Mouse (Mus musculus) liver, postnatal 0 days (tissue): ENCODE data around the gene Grik1.

Experiments used
- CTCF ChIP-seq: sonication (generic); IDR thresholded peaks from 2 replicates; pipeline ENCODE4 v1.5.1; 2016; ENCODE audit warnings: antibody characterized with exemption, low read depth
- EP300 ChIP-seq: IDR thresholded peaks from 2 replicates; pipeline ENCODE4 v1.6.1; 2016; ENCODE audit warnings: antibody characterized with exemption, low read depth, mild to moderate bottlenecking

DNA sequence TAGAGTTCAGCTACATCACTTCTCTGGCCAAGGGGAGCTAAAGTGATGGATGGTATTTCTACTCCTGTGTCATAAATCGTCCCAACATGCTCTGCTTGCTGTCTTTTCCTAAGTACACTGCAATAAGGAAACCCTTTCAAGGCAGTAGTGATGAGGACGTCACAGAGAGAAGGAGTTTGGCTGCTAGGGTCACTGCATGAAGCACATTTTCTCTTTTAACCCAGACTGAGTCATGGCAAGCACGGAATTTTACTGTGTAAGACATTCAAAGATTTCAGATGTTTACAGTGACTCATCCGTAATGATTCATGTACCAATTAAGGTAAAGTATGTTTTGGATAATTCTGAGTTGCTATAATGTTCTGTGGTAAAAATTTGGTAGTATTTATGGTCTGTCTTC is 374.9 kb downstream of the Grik1 start:
- TF ChIP-seq CTCF (no peak), EP300 (no peak)
